Mouse (Mus musculus) ZHBTc4 (cell line): Measurements from ENCODE around the gene 1700025C18Rik.
A peak's percentile ranks its signal among the peaks of the same experiment; 100 is the strongest.

ENCODE experiments used
- DNase-seq: peaks from one replicate; pipeline ENCODE4 v3.0.0-alpha.2; 2011; ENCODE audit warnings: low read depth, low spot score

1700025C18Rik gene

DNA sequence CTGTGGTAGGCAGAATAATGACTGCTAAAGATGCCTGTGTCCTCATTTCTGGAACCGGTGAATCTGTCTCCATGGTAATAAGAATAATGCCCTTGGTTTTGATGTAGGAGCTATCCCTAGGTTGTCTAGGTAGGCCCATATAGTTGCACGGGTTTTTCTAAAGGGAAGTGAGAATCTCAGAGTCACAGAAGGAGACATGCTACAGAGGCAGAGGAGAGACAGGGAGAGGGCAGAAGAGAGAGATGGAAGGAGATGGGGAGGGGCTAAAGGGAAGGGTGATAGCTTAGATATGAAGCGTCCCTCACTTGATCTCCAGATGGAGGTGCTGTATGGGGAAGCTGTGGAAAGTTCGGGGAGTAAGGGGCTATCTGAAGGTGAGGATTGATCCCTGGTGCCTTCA is 53.1 kb downstream of the 1700025C18Rik start:
- DNase-seq: no peak

DNA sequence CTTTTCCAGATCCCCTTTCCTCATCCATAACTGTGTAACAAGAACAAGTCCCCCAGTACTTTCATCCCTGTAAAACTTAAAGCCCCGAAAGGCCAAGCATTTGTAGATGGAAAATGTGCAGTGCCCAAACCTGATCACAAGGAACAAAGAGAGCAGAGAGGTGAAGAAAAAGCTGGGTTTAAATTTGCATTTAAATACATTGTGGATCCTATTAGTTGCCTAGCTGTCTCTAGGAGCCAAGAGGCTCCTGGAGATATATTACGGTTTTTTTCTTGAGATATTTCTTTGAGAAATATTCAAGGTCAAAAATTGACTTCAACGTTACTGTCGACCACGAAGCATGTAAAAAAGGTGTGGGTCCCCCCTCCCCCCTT is 55.5 kb downstream of the 1700025C18Rik start:
- DNase-seq: no peak

DNA sequence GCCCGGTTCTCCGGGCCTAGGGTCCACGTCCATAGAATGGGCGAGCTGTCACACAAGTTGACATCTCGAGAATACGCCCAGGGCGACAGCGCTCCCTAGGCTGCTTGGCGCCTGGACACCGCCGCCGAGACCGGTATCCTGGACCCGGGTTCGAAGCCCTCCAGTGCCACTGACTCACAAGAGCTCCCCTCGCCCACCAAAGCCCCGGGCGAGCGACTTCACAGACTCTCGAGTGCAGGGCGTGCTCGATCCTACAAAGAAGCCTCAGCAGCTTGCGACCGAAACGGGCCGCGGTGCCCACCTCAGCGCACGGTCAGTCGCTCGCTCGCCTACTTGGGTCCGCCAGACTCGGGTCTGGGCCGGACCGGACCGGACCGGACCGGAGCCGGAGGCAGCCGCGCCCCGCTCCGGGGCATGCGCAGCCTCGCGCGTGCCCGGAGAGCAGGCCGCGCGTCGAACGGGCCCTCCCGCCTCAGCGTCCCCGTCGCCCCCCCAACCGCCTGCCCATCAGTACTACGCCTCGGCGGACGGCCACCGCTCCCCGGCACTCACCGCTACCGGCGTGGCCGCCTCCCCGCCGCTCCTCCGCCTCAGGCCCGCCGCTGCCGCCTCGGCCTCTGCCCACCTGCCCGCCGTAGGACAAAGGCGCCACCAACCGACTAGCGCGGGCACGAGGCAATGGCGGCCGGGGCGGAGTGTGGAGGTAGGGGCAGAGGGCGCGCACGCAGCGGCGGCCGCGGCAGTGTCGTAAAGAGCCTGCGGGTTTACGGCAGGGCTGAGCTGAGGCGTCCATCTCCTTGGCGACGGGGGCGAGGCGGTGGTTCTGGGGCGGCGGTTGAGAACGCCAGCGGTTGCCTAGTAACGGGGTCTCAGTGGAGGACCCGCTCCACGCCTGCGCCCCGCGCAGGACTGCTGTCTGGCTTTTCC is 56.2 kb downstream of the 1700025C18Rik start, which contains the start of gene Ncoa5:
TSS of gene Ncoa5 (minus strand) at position 737 of the 927 bp plus-strand sequence.
- DNase-seq: peak; percentile 99

DNA sequence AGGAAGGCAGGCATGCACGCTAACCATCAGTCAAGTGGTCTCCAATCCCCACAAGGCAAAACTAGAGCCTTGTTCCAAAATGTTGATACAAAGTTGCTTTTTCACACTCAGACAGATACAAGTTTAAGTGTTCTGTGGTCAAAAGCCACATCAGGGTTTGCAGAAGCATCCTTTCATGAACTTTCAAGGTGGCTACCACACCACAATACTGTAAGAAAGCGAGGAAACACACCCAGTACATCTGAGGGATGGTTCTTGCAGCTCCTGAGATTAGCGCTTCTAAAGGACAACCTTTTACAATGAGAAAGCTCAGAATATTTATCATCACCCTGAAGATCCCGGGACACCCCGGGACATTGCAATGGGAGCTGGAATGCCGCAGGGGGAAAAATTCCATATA is 57.2 kb downstream of the 1700025C18Rik start:
- DNase-seq: peak; percentile 25

DNA sequence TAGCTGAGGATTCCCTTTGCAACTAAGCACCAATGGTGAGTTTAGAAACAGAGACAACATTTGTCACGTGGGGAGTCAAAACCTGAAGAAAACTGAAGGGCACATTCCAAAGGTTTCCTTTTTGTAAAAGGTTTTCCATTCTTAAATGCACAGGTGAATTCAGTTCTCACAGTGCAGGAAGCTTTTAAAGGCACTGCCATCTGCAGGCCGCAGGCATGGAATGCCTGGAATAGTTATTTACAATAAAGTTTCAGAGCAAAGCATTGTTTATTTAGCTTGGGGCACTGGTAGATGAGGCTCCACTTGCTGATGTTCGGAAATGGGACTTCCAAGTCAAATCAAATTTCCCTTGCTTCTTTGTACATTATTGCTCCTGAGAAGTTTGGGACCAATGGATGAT is 58.0 kb downstream of the 1700025C18Rik start:
- no peak for DNase-seq
